Mouse (Mus musculus) embryonic facial prominence, embryonic 10.5 days (tissue): ENCODE data around the gene Vps52. TPM values are rescaled to one million over a fixed set of nuclear protein-coding genes. Genes with fewer than 3 reads are reported as not detected.

Experiments
- DNase-seq: peaks from one replicate; pipeline ENCODE4 v3.0.0-alpha.2; 2017; ENCODE audit warnings: low spot score
- H3K27ac ChIP-seq: fragments of 300-500 bp; sonication (generic); replicated peaks from 2 replicates; pipeline ENCODE4 v1.5.1; 2016; ENCODE audit warnings: mild to moderate bottlenecking
- H3K27me3 ChIP-seq: fragments of 300-500 bp; sonication (generic); replicated peaks from 2 replicates; pipeline ENCODE4 v1.6.1; 2016; ENCODE audit warnings: low read depth, mild to moderate bottlenecking; ENCODE audit not compliant: poor library complexity, severe bottlenecking
- H3K36me3 ChIP-seq: fragments of 300-500 bp; sonication (generic); replicated peaks from 2 replicates; pipeline ENCODE4 v1.6.1; 2016; ENCODE audit warnings: mild to moderate bottlenecking, moderate library complexity
- H3K4me1 ChIP-seq: fragments of 300-500 bp; sonication (generic); 2 replicates; pipeline ENCODE4 v1.6.1; 2016
- H3K4me3 ChIP-seq: fragments of 300-500 bp; sonication (generic); 2 replicates; pipeline ENCODE4 v1.5.1; 2016; ENCODE audit warnings: mild to moderate bottlenecking, moderate library complexity
- H3K9me3 ChIP-seq: fragments of 300-500 bp; sonication (generic); 2 replicates; pipeline ENCODE4 v1.6.1; 2016; ENCODE audit warnings: mild to moderate bottlenecking
- WGBS: fragments of 180-500 bp; shearing (Covaris S2); methylation state at CpG from one replicate; pipeline ENCODE4 v1.1.7; 2016; 5-methylcytosine and 5-hydroxymethylcytosine counted together
- polyA plus RNA-seq: library from polyadenylated mRNA; unstranded; fragments of >200 nt; fragmentation: Nextera tagmentation; extraction: Ambion mirVana; gene quantifications from 2 replicates; pipeline ENCODE4 v1.2.1, GENCODE M21; 2016

Gene Vps52
- polyA plus RNA-seq, 1 experiment from 2014 or later = 48.2 TPM

- peaks cover 31% of the 10 kb centered on the region for H3K4me1 ChIP-seq
- DNase-seq = no peak
- H3K9me3 ChIP-seq = no peaks in the 10 kb centered on the region
- H3K36me3 ChIP-seq = peaks cover 25% of the 10 kb centered on the region
- no peak overlapping the region for H3K27ac ChIP-seq
- no peaks in the 10 kb centered on the region for H3K27me3 ChIP-seq
- WGBS = 80% methylated on average over 21 of the region's 21 CpGs
- peak overlapping the region; percentile 19; the same call in 1 of the 2 replicates for H3K4me3 ChIP-seq
These were observed 30.1 kb upstream of the Vps52 start for GRCm38 (mm10) chr17:33925406-33926116.

- H3K4me3 ChIP-seq = 0 out of 2 replicates have a peak overlapping the region, but pooled peaks have one; percentile 18
- peaks cover 25% of the 10 kb centered on the region for H3K36me3 ChIP-seq
- DNase-seq = peak; percentile 45
- H3K27ac ChIP-seq = no peak overlapping the region
- H3K4me1 ChIP-seq = peaks cover 32% of the 10 kb centered on the region
- no peaks in the 10 kb centered on the region for H3K9me3 ChIP-seq
- H3K27me3 ChIP-seq = peaks cover 1% of the 10 kb centered on the region; the same call in 1 of the 2 replicates
- 75% methylated on average over 17 of the region's 17 CpGs for WGBS
These were observed 29.2 kb upstream of the Vps52 start for GRCm38 (mm10) chr17:33926207-33926932.

- Histone ChIP-seq H3K27ac (peak overlapping the region; percentile 90; the same call in 1 of the 2 replicates), H3K9me3 (no peaks in the 10 kb centered on the region), H3K27me3 (peaks cover 3% of the 10 kb centered on the region; the same call in 1 of the 2 replicates), H3K4me1 (peaks cover 49% of the 10 kb centered on the region), H3K4me3 (peak overlapping the region; percentile 91), H3K36me3 (peaks cover 41% of the 10 kb centered on the region)
- no peak for DNase-seq
- WGBS = 65% methylated on average over 21 of the region's 21 CpGs
These were observed 27.2 kb upstream of the Vps52 start for GRCm38 (mm10) chr17:33928251-33928947.

GRCm38 (mm10) chr17:33929371-33930279 is 26.0 kb upstream of the Vps52 start, which contains the start of gene Rgl2:
TSS of gene Rgl2 (plus strand) at chr17:33929543.
- Histone ChIP-seq H3K36me3 (peaks cover 53% of the 10 kb centered on the region), H3K4me3 (peak within 1 kb of the TSS; percentile 91), H3K27me3 (peaks cover 3% of the 10 kb centered on the region; the same call in 1 of the 2 replicates), H3K27ac (peak within 1 kb of the TSS; percentile 90), H3K9me3 (no peaks in the 10 kb centered on the region), H3K4me1 (peaks cover 49% of the 10 kb centered on the region)
- under 1% methylated on average over 80 of the region's 80 CpGs for WGBS
- DNase-seq = peak; percentile 96

- under 1% methylated on average over 45 of the region's 45 CpGs for WGBS
- Histone ChIP-seq H3K36me3 (peaks cover 54% of the 10 kb centered on the region), H3K4me1 (peaks cover 52% of the 10 kb centered on the region), H3K9me3 (no peaks in the 10 kb centered on the region), H3K4me3 (peak overlapping the region; percentile 91), H3K27ac (peak overlapping the region; percentile 90), H3K27me3 (peaks cover 3% of the 10 kb centered on the region; the same call in 1 of the 2 replicates)
- peak; percentile 60 for DNase-seq
These were observed 25.1 kb upstream of the Vps52 start for GRCm38 (mm10) chr17:33930280-33931158.

GRCm38 (mm10) chr17:33931159-33931866 is 24.3 kb upstream of the Vps52 start:
- Histone ChIP-seq H3K9me3 (no peaks in the 10 kb centered on the region), H3K36me3 (peaks cover 54% of the 10 kb centered on the region), H3K4me3 (peak overlapping the region; percentile 91), H3K4me1 (peaks cover 52% of the 10 kb centered on the region), H3K27ac (peak overlapping the region; percentile 90), H3K27me3 (peaks cover 3% of the 10 kb centered on the region; the same call in 1 of the 2 replicates)
- no peak for DNase-seq
- WGBS = 34% methylated on average over 18 of the region's 18 CpGs

- Histone ChIP-seq H3K36me3 (peaks cover 56% of the 10 kb centered on the region), H3K4me3 (peak overlapping the region; percentile 91; the same call in 1 of the 2 replicates), H3K27ac (no peak overlapping the region), H3K27me3 (peaks cover 3% of the 10 kb centered on the region; the same call in 1 of the 2 replicates), H3K9me3 (no peaks in the 10 kb centered on the region), H3K4me1 (peaks cover 52% of the 10 kb centered on the region)
- 90% methylated on average over 11 of the region's 11 CpGs for WGBS
- no peak for DNase-seq
These were observed 23.7 kb upstream of the Vps52 start for GRCm38 (mm10) chr17:33931947-33932346.

- H3K9me3 ChIP-seq = no peaks in the 10 kb centered on the region
- peaks cover 52% of the 10 kb centered on the region for H3K4me1 ChIP-seq
- 74% methylated on average over 14 of the region's 14 CpGs for WGBS
- H3K4me3 ChIP-seq = peak overlapping the region; percentile 91; the same call in 1 of the 2 replicates
- peaks cover 57% of the 10 kb centered on the region for H3K36me3 ChIP-seq
- no peak for DNase-seq
- no peak overlapping the region for H3K27ac ChIP-seq
- H3K27me3 ChIP-seq = peaks cover 3% of the 10 kb centered on the region; the same call in 1 of the 2 replicates
These were observed 23.2 kb upstream of the Vps52 start for GRCm38 (mm10) chr17:33932448-33932847.

GRCm38 (mm10) chr17:33932970-33933369 is 22.6 kb upstream of the Vps52 start:
- peaks cover 3% of the 10 kb centered on the region; the same call in 1 of the 2 replicates for H3K27me3 ChIP-seq
- no peaks in the 10 kb centered on the region for H3K9me3 ChIP-seq
- no peak for DNase-seq
- H3K27ac ChIP-seq = no peak overlapping the region
- H3K4me1 ChIP-seq = peaks cover 49% of the 10 kb centered on the region
- H3K4me3 ChIP-seq = peak overlapping the region; percentile 91; the same call in 1 of the 2 replicates
- H3K36me3 ChIP-seq = peaks cover 59% of the 10 kb centered on the region
- whole genome bisulfite sequencing = 78% methylated on average over 15 of the region's 15 CpGs

GRCm38 (mm10) chr17:33935422-33936055 is 20.1 kb upstream of the Vps52 start:
- Histone ChIP-seq H3K4me3 (0 out of 2 replicates have a peak overlapping the region, but pooled peaks have one; percentile 16), H3K27ac (no peak overlapping the region)
- 86% methylated on average over 21 of the region's 21 CpGs for WGBS

More at GRCm38 (mm10) chr17:33935422-33936055, 20.1 kb upstream of the Vps52 start:
- Histone ChIP-seq H3K36me3 (peaks cover 73% of the 10 kb centered on the region), H3K27me3 (peaks cover 3% of the 10 kb centered on the region; the same call in 1 of the 2 replicates), H3K4me1 (peaks cover 39% of the 10 kb centered on the region), H3K9me3 (no peaks in the 10 kb centered on the region)
- DNase-seq = no peak
